Mouse (Mus musculus) left cerebral cortex, postnatal 36 days (tissue): Measurements from ENCODE around the gene Gpr176. TPM values are rescaled to one million over a fixed set of nuclear protein-coding genes. Genes with fewer than 3 reads are reported as not detected.
"Not testable (repeated sequence)": the region's sequence is repeated elsewhere in the genome, so short reads cannot be mapped to it uniquely, and the experiment has no call there.

Experiments
- DNase-seq, 2 experiments: peaks; one replicate each; pipeline ENCODE4 v3.0.0; 2021 to 2022; ENCODE audit warnings: low spot score in 2 of 2, mixed read lengths in 1 of 2
- intact Hi-C: fragments of 180-260 bp; cut with DNase I; formaldehyde crosslinking; loops from one replicate; pipeline ENCODE4 v1.15.1; 2025
- total RNA-seq, 2 experiments: library from RNA; stranded (reverse); gene quantifications; 2 replicates each; pipeline ENCODE4 v1.2.3; 2021

Gene Gpr176
- total RNA-seq, 2 experiments from 2014 or later, result 8.4 to 10.6 TPM

DNA sequence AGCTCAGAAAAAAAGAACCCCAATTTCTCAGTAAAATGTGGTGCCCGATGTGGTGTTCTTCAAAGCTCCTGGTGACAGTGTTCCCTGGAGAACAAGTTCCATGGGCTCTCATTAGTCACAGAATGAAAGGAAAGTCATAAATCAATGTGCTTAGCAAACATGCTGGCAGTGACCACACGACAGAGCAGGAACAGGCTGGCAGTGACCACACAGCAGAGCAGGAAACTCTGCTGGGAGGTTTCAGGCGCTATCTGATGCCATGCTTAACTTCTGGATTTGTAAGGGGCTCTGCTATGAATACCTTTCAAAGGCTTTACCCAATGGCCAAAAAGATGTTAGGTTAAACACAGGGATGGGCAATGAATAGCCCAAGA, 66.7 kb downstream of the Gpr176 start:
- no peak for DNase-seq
- intact Hi-C loops, result no loop called here

DNA sequence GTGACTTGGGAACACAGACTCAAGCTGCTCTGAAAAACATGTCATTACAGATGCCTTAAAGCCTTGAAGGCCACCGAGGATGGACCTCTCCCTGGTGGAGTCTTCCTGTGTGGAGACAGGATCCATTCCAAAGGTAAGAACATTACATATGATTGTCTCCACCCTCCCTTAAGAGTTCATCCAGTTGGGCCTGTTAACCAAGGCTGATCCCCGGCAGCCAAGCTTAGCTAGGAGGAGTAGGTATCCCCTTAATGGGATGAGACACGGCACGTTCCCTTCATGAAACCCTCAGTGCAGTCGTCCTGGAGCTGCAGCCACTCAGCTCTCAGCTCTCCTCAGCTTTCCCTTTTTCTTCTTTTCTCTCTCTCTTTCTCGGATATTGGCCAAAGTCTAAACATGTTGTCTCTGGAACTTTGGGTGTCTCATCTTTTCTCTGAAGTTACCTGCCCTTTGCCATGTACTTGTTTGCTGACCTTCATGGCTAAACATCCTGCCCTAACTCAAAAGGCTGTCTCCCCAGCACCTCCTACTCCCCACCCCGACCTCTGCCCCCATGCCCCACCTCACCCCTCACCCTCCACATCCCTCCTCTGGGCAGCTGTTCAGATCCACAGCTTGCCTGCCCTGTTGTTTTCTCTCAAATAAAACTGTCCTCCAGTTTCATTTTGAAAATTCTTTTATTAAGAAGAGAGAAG, 67.2 kb downstream of the Gpr176 start:
- intact Hi-C loops, result no loop called here
- no peak for DNase-seq

DNA sequence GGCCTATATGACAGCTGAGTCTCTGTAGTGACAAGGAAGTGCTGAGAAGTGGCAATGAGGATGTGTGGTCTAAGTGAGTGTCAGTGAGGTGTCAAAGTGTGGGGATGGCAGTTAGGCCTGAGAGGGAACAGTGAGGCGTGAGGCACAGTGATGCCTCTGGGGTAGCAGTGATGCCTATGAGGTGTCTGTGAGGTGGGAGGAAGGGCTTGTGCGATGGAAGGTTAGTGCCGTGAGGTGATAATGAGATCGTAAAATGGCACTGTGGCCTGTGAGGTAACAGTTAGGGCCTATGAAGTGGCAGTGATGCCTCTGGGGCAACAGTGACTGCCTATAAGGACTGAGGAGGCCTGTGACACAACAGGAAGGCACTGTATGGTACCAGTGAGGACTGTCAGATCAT, 69.8 kb downstream of the Gpr176 start:
- intact Hi-C loops, result no loop called here
- DNase-seq, result no peak

GRCm38 (mm10) chr2:118301656-118302055, 71.6 kb downstream of the Gpr176 start:
- no peak for DNase-seq
- intact Hi-C loops, result no loop called here

DNA sequence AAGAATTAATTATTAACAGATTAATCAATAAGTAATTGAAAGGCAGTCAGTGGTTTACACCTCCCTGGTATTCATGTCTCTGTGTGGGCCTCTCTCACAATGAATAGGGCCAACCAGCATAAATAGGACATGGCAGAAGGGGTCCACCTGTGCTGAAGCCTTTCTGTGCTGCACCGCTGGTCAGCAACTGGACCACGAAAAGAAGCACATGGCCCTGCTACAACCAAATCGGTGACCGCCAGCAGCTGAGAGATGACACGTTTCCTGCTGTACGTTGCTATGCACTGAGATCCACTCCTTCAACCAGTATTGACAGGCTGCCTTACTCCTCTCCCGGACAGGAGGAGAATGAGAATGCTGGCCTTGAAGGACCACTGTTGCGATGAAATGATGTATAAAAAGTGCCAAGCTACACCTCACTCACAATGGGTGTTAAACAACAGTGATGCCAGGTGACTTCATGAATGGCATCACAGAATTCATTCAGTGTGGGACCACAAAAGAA, 72.1 kb downstream of the Gpr176 start:
- DNase-seq, result no peak
- intact Hi-C loops, result no loop called here

DNA sequence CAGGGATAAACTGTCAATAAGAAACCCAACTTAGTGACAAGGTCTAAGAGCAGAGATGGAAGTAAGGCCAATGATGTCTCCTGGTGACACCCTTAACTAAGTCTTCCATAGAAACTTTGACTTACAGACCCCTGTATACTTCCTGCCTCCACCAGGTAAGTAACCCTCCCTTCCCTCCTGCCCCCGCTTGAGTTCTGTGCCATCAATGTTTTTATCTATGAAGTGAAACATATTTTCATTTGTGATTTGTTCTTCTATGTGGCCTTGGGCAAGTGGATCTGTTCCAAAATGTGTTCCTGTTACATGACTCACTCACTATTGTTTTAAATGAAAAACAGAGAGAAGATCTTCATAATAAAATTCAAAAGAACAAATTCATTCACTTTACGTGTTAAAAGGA, 73.2 kb downstream of the Gpr176 start:
- DNase-seq, result no peak
- intact Hi-C loops, result no loop called here

- intact Hi-C loops, result no loop called here
- no peak for DNase-seq
These were observed 74.6 kb downstream of the Gpr176 start for GRCm38 (mm10) chr2:118298601-118299000.

GRCm38 (mm10) chr2:118297966-118298365, 75.3 kb downstream of the Gpr176 start:
- no peak for DNase-seq
- intact Hi-C loops, result no loop called here

GRCm38 (mm10) chr2:118295505-118295904, 77.7 kb downstream of the Gpr176 start:
- intact Hi-C loops, result no loop called here
- DNase-seq, result no peak

GRCm38 (mm10) chr2:118293583-118293982, 79.6 kb downstream of the Gpr176 start:
- DNase-seq, result no peak
- intact Hi-C loops, result no loop called here

- intact Hi-C loops, DNase-seq: not testable (repeated sequence)
These were observed 84.2 kb downstream of the Gpr176 start for GRCm38 (mm10) chr2:118289066-118289460.

DNA sequence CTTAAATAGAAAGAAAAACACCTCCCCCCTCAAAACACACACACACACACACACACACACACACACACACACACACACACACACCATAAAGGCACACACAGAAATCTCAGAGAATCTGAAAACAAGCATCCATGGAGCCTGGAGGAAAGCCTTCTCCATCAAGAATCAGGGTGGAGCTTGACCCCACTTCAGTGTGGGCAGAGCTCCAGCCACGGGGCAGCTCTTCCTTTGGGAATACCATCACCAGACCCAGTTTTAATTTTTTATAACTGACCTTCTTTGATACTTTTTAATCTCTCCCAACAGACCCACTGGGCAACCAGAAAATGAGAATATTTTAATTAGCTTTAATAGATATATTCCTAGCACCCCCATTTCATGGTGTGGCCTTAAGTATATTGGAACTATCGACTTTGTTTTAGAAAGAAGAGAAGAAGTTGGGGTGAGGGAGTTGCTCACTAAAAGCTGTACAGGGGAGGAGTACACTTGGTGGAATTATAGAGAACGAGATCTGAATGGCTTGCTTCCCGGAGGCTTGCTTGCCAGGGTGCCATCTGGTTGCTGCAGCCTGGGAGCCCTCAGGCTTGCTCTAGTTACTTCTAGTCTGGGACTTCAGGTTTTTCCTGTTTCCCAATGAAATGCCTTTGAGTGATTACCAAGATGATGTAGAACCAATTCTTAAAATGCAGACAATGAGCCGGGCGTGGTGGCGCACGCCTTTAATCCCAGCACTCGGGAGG, 84.7 kb downstream of the Gpr176 start:
- intact Hi-C loops, result no loop called here
- DNase-seq, result no peak

- intact Hi-C loops, result no loop called here
- no peak for DNase-seq
These were observed 85.5 kb downstream of the Gpr176 start for GRCm38 (mm10) chr2:118287678-118288077.

DNA sequence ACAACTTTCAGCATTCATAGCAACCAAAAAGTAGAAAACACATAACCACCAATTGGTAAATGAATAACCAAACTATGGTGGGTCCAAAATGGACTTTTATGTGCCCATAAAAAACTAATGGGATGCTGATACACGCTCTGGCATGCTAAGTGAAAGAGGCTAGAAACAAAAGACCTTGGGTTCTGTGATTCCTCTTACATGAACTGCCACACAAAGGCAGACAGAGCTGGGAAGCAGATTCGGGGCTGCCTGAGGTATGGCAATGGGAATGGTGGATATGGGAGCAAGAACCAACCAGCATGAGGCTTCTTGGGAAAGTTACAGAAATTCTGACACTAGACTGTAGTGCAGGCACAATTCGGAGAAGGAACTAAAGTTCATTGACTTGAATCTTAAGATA, 90.8 kb downstream of the Gpr176 start:
- DNase-seq, result no peak
- intact Hi-C loops, result no loop called here

- intact Hi-C loops, result no loop called here
- no peak for DNase-seq
These were observed 95.0 kb downstream of the Gpr176 start for GRCm38 (mm10) chr2:118278249-118278648.

GRCm38 (mm10) chr2:118271606-118272005, 101.6 kb downstream of the Gpr176 start:
- intact Hi-C loops, result no loop called here
- no peak for DNase-seq

DNA sequence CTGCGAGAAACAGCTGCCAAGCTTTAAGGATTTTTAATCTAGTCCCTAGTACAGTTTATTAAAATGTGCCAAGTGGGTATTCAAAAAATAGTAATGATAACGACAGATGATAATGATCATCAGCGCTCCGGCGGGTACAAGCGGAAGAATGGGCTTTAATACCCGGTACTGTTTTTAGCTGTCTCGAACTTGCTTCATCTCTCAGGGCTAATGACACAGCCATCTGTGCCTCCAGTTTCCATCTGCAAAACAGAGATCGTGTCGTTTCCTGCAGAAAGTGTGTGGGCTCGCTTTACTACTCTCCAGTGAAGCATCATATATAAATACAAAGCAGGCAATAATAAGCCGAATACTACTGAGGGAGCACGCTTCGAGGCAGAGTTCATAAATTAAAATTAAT, 103.0 kb downstream of the Gpr176 start:
- intact Hi-C loops, result no loop called here

DNA sequence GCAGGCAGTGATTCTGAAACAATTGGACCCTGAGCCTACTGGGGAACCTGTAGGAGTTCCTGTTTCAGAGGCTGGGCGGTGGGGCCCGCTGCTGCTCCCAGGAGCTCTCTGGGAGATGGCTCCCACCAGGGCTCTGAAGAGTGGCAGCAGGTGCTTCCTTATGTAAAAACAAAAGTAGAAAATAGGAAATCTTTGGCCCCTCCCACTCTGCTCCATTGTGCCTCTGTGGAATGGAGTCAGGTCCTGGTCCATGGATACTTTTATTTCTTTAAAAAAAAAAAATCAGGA, 109.4 kb downstream of the Gpr176 start:
- no peak for DNase-seq
- intact Hi-C loops, result loop anchor here (2.0 to 10.0 kb wide), 4 partner anchors 73 to 621 kb away; no protein-coding TSS in a partner anchor

More for the DNA sequence above, 103.0 kb downstream of the Gpr176 start:
- DNase-seq, result no peak

GRCm38 (mm10) chr2:118263151-118263913, 109.9 kb downstream of the Gpr176 start:
- DNase-seq, result peak; percentile 42 to 46
- intact Hi-C loops, result loop anchor here (2.0 to 10.0 kb wide), 4 partner anchors 73 to 621 kb away; no protein-coding TSS in a partner anchor

- peak; percentile 47 to 65 for DNase-seq
- intact Hi-C loops, result loop anchor here (2.0 to 10.0 kb wide), 4 partner anchors 74 to 622 kb away; no protein-coding TSS in a partner anchor
These were observed 110.5 kb downstream of the Gpr176 start for GRCm38 (mm10) chr2:118262673-118263072.
